Mouse (Mus musculus): Measurements from ENCODE around the gene Prpf19. TPM values are rescaled to one million over a fixed set of nuclear protein-coding genes. Genes with fewer than 3 reads are reported as not detected.

The Prpf19 gene
- polyA plus RNA-seq, 1 experiment, result 146 TPM

GRCm38 (mm10) chr19:10952021-10952939, 57.2 kb downstream of the Prpf19 start:
- no peak overlapping the region for H3K27ac ChIP-seq (ENCODE audit: insufficient read depth, low read length)
- no peak for TF ChIP-seq CTCF (IDR thresholded peaks at IDR 0.05; ENCODE audit: extremely low read depth, insufficient read depth, insufficient read length, insufficient replicate concordance)
- TF ChIP-seq POLR2A (IDR thresholded peaks at IDR 0.05; ENCODE audit: low read depth, low read length), result no peak
- H3K4me1 ChIP-seq (ENCODE audit: control insufficient read depth, insufficient read depth, insufficient read length), result peaks cover 9% of the 10 kb centered on the region
- H3K27me3 ChIP-seq (ENCODE audit: control insufficient read depth, insufficient read depth, low read length), result no peaks in the 10 kb centered on the region
- no peak for DNase-seq (ENCODE audit: low read depth in 1 of 2, low spot score in 2 of 2)
- WGBS, result 66% methylated on average over 11 of the region's 11 CpGs
- H3K36me3 ChIP-seq (ENCODE audit: control insufficient read depth, insufficient read depth, low read length), result no peaks in the 10 kb centered on the region
- no peak overlapping the region for H3K4me3 ChIP-seq (ENCODE audit: extremely low read depth, insufficient read depth, insufficient read length)

Other genes starting within 250 kb of the Prpf19 start
- not detected in 2 replicates for gene Pga5, start 217.2 kb upstream of the Prpf19 start, polyA plus RNA-seq (2012; rRNA removed)
- 19.7 and 22.0 TPM in 2 replicates for gene Vps37c, start 206.5 kb upstream of the Prpf19 start, polyA plus RNA-seq (2012; rRNA removed)
- gene Cd5, start 156.2 kb upstream of the Prpf19 start, polyA plus RNA-seq (2012; rRNA removed), result 35.2 and 41.1 TPM in 2 replicates
- gene Cd6, start 65.2 kb upstream of the Prpf19 start, polyA plus RNA-seq (2012; rRNA removed), result 41.0 and 47.0 TPM in 2 replicates
- gene Slc15a3, start 55.5 kb upstream of the Prpf19 start, polyA plus RNA-seq (2012; rRNA removed), result 39.7 and 45.4 TPM in 2 replicates
- 4.9 TPM in 2 replicates for gene Tmem132a, start 25.3 kb upstream of the Prpf19 start, polyA plus RNA-seq (2012; rRNA removed)
- 45.8 and 47.9 TPM in 2 replicates for gene Tmem109, start 13.2 kb upstream of the Prpf19 start, polyA plus RNA-seq (2012; rRNA removed)
- gene Zp1, start 25.4 kb downstream of the Prpf19 start, polyA plus RNA-seq (2012; rRNA removed), result 0.04 TPM in 2 replicates
- gene Ptgdr2, start 41.9 kb downstream of the Prpf19 start, polyA plus RNA-seq (2012; rRNA removed), result 0.54 and 0.82 TPM in 2 replicates
- gene Ccdc86, start 54.0 kb downstream of the Prpf19 start, polyA plus RNA-seq (2012; rRNA removed), result 4.3 and 5.8 TPM in 2 replicates
- not detected in 2 replicates for gene Ms4a10, start 79.4 kb downstream of the Prpf19 start, polyA plus RNA-seq (2012; rRNA removed)
- gene Ms4a15, start 98.0 kb downstream of the Prpf19 start, polyA plus RNA-seq (2012; rRNA removed), result 0.06 and 0.35 TPM in 2 replicates
- gene Ms4a18, start 122.8 kb downstream of the Prpf19 start, polyA plus RNA-seq (2012; rRNA removed), result not detected in 2 replicates
- gene Ms4a8a, start 185.9 kb downstream of the Prpf19 start, polyA plus RNA-seq (2012; rRNA removed), result 2.1 and 2.6 TPM in 2 replicates
- not detected in 2 replicates for gene 1700017D01Rik, start 235.6 kb downstream of the Prpf19 start, polyA plus RNA-seq (2012; rRNA removed)

Data from spleen, adult 2 months (tissue).